In the genomic region with DNA sequence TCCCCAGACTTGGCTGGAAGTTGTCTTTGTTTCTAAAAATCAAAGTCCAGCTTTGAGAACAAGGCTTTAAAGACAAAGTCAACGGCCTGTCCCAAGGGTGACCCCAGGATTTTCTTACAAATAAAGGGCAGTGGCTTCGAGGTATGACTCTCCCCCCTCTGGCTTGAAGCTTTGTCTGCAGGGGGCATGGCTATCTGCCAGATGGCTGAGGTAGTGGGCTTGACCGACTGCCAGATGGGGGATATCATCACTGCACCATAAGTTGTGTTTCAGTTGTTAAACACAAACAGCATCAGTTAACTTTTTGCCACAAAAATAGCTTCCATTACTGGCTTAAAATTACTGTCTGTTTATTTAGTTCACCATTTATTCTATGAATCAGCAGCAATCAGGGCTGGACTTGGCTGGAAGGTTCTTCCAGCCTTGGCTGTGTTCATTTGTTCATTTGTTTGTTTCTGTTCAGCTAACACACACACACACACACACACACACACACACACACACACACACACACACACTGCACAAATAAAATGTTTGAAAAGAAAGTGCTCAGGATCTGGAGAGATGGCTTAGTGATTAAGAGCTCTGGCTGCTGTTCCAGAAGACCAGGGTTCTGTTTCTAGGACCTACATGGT, we compare ENCODE assay signal across 10 mouse cellular contexts. TPM values are rescaled to one million over a fixed set of nuclear protein-coding genes. Genes with fewer than 3 reads are reported as not detected.
DNase-seq lines count a peak whose midpoint lies in the region; ATAC-seq lines count a peak whose summit lies in the region.
"Had no signal": no experiment of that assay in that cellular context is flagged by ENCODE, and none has a peak within 500 bp of the region (broad histone marks: within the 10 kb centered on the region; RNA-seq: fewer than 3 reads in every experiment).

No protein-coding gene starts in this region.

- no peaks in the 10 kb centered on the region for H3K27me3 ChIP-seq in hindbrain, embryonic 13.5 days
- H3K27me3 ChIP-seq: embryonic facial prominence, embryonic 12.5 days had no signal

- peak; percentile 17 to 20 for DNase-seq in cerebellum, postnatal 36 days
- no peak for DNase-seq in cerebellum, adult 18-20 months
- peak; percentile 27 for DNase-seq in ovary, postnatal 14 days (ENCODE audit: low spot score)
- DNase-seq in ovary, postnatal 10 days (ENCODE audit: low spot score): no peak
- peak; percentile 45 for DNase-seq in retina, postnatal 1 day
- DNase-seq in B cell, adult 2 months: no peak
- DNase-seq in kidney, adult 18-20 months: no peak

- 0 out of 2 replicates have a peak overlapping the region, but pooled peaks have one; percentile 40 for H3K27ac ChIP-seq in hindbrain, embryonic 13.5 days
- H3K27ac ChIP-seq: embryonic facial prominence, embryonic 12.5 days; limb, embryonic 10.5 days had no signal

- H3K4me3 ChIP-seq in hindbrain, embryonic 13.5 days: no peak overlapping the region
- H3K4me3 ChIP-seq: embryonic facial prominence, embryonic 12.5 days; limb, embryonic 10.5 days had no signal

- no peak overlapping the region for H3K9ac ChIP-seq in hindbrain, embryonic 13.5 days
- H3K9ac ChIP-seq: embryonic facial prominence, embryonic 12.5 days had no signal

- H3K9me3 ChIP-seq in hindbrain, embryonic 13.5 days: no peaks in the 10 kb centered on the region
- H3K9me3 ChIP-seq: embryonic facial prominence, embryonic 12.5 days; limb, embryonic 10.5 days had no signal

- peaks cover 29% of the 10 kb centered on the region for H3K4me1 ChIP-seq in hindbrain, embryonic 13.5 days (replicated peaks)
- H3K4me1 ChIP-seq: limb, embryonic 10.5 days had no signal

- H3K4me2 ChIP-seq in hindbrain, embryonic 13.5 days: no peak overlapping the region
- H3K4me2 ChIP-seq: embryonic facial prominence, embryonic 12.5 days had no signal

- ATAC-seq in hindbrain, embryonic 13.5 days (ENCODE audit: low FRiP score): peak; percentile 48; the same call in 1 of the 2 replicates

- H3K36me3 ChIP-seq in hindbrain, embryonic 13.5 days: no peaks in the 10 kb centered on the region
- H3K36me3 ChIP-seq: embryonic facial prominence, embryonic 12.5 days; limb, embryonic 10.5 days had no signal

- 3% methylated on average over 3 of the region's 3 CpGs for WGBS in hindbrain, embryonic 13.5 days

RNA-seq across cellular contexts. Expression of a gene that starts 33.1 kb away (rescaled TPM):
- 102 TPM in 2 replicates for polyA plus RNA-seq in hindbrain, embryonic 13.5 days (2015; fragmentation: Nextera tagmentation; extraction: Ambion mirVana)

RNA-seq across cellular contexts. Expression of a gene that starts 33.6 kb away (rescaled TPM):
- 3.7 and 4.4 TPM in 2 replicates for polyA plus RNA-seq in hindbrain, embryonic 13.5 days (2015; fragmentation: Nextera tagmentation; extraction: Ambion mirVana)

Comparison
In these comparisons a context has a peak if more than half of its experiments do, and no peak if none do; other contexts are left out.
1. DNase-seq: peak in cerebellum, postnatal 36 days (2 of 2), ovary, postnatal 14 days (single experiment) and retina, postnatal 1 day (single experiment); none in cerebellum, adult 18-20 months (0 of 2), ovary, postnatal 10 days (single experiment), B cell, adult 2 months (0 of 2) and kidney, adult 18-20 months (single experiment).